Mouse (Mus musculus): ENCODE measurements around the gene Gm17949. TPM values are rescaled to one million over a fixed set of nuclear protein-coding genes. Genes with fewer than 3 reads are reported as not detected.

The Gm17949 gene
- total and polyA plus RNA-seq, 3 experiments: 0.08 to 0.13 TPM; not detected in 1

- peak overlapping the region; percentile 78 for H3K9ac ChIP-seq (ENCODE audit: control insufficient read depth, low read depth, low read length, poor library complexity, severe bottlenecking)
- peak overlapping the region; percentile 61 for H3K27ac ChIP-seq (ENCODE audit: control insufficient read depth, low read depth, low read length)
- DNase-seq (ENCODE audit: low read depth, low spot score): peak; percentile 92
- no peaks in the 10 kb centered on the region for H3K27me3 ChIP-seq (ENCODE audit: control insufficient read depth in 1 of 2, insufficient read depth in 2 of 2, low read length in 2 of 2)
- peaks cover 17% of the 10 kb centered on the region for H3K79me2 ChIP-seq (ENCODE audit: control insufficient read depth, insufficient read depth, low read length, poor library complexity)
- peak overlapping the region; percentile 72 to 86 for H3K4me3 ChIP-seq (ENCODE audit: control insufficient read depth in 1 of 2, insufficient read depth in 1 of 2, low read depth in 2 of 2, low read length in 2 of 2)
- TF ChIP-seq NRF1 (IDR thresholded peaks at IDR 0.05; ENCODE audit: insufficient read depth, low read depth, low read length, poor library complexity, severe bottlenecking) (0 out of 2 replicates have a peak, but pooled peaks have one; percentile 9), MXI1 (IDR thresholded peaks at IDR 0.05; ENCODE audit: low read depth, low read length) (peak; percentile 98), TAL1 (IDR thresholded peaks at IDR 0.05; ENCODE audit: low read length) (no peak), USF2 (IDR thresholded peaks at IDR 0.05; ENCODE audit: borderline replicate concordance in 1 of 2, insufficient read depth in 1 of 2, low read depth in 1 of 2, low read length in 2 of 2) (0 out of 4 replicates have a peak, but pooled peaks of 1 of the 2 experiments have one; percentile 3), GABPA (IDR thresholded peaks at IDR 0.05; ENCODE audit: low read depth, low read length) (no peak), POLR2AphosphoS2 (IDR thresholded peaks at IDR 0.05; ENCODE audit: low read length) (no peak), UBTF (IDR thresholded peaks at IDR 0.05; ENCODE audit: borderline replicate concordance, insufficient read depth, low read depth, low read length) (no peak), EP300 (IDR thresholded peaks at IDR 0.05; ENCODE audit: low read depth in 1 of 2, low read length in 2 of 2) (peak; percentile 9 to 13; a peak in 1 of 4 replicates), USF1 (IDR thresholded peaks at IDR 0.05; ENCODE audit: low read depth, low read length) (no peak), MAZ (IDR thresholded peaks at IDR 0.05; ENCODE audit: low read depth, low read length) (peak; percentile 31; the same call in 1 of the 2 replicates), TBP (IDR thresholded peaks at IDR 0.05; ENCODE audit: low read depth, low read length) (no peak), MAX (IDR thresholded peaks at IDR 0.05; ENCODE audit: low read length) (peak; percentile 94), BHLHE40 (IDR thresholded peaks at IDR 0.05; ENCODE audit: borderline replicate concordance, low read depth, low read length) (peak; percentile 30; the same call in 1 of the 2 replicates), POLR2A (IDR thresholded peaks at IDR 0.05; ENCODE audit: control insufficient read depth in 1 of 2, insufficient read depth in 1 of 2, low read depth in 1 of 2, low read length in 2 of 2, poor library complexity in 1 of 2) (peak in 1 of 2 experiments; percentile 9; a peak in 1 of 4 replicates), MYC (IDR thresholded peaks at IDR 0.05; ENCODE audit: low read depth, low read length) (peak; percentile 98)
- H3K4me1 ChIP-seq (ENCODE audit: control insufficient read depth in 1 of 2, insufficient read depth in 2 of 2, low read length in 2 of 2): peaks cover 0 to 11% of the 10 kb centered on the region in 2 experiments; a peak in 2 of 4 replicates
- H3K36me3 ChIP-seq (ENCODE audit: control insufficient read depth in 1 of 2, insufficient read depth in 2 of 2, low read length in 2 of 2): peaks cover 0 to 8% of the 10 kb centered on the region in 2 experiments; a peak in 3 of 4 replicates
- H3K9me3 ChIP-seq (replicated peaks; ENCODE audit: insufficient read depth, low read length): no peaks in the 10 kb centered on the region
Observed at GRCm38 (mm10) chr17:56989467-56990114, 21.7 kb upstream of the Gm17949 start.

DNA sequence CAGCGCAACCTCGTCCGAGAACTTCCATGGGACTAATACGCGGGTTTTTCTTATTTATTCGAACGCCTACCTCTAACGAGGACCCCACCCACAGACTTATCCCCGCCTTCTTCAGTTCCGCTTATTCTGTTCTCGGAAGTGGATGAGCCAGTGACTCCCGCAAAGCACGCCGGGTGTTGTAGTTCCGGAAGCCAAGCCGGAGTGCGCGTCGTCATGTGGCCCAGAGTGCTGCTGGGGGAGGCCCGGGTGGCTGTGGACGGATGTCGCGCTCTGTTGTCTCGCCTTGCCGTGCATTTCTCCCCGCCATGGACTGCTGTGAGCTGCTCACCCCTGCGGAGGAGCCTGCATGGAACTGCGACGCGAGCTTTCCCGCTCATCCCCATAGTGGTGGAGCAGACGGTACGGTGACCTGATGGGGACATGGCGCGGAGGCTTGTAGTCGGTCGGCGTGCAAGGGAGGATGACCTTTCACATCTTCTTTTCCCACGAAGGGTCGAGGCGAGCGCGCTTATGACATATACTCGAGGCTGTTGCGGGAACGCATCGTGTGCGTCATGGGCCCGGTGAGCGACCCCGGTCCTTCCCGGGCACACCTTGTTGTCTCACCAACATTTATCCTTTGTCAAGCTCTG lies 21.0 kb upstream of the Gm17949 start, which contains the start of gene Clpp:
Clpp (plus strand) TSS at position 191 of the 632 bp plus-strand sequence.
- H3K9me3 ChIP-seq (replicated peaks; ENCODE audit: insufficient read depth, low read length): no peaks in the 10 kb centered on the region
- H3K27ac ChIP-seq (ENCODE audit: control insufficient read depth, low read depth, low read length): peak within 1 kb of the TSS; percentile 61
- peak within 1 kb of the TSS; percentile 72 to 86 for H3K4me3 ChIP-seq (ENCODE audit: control insufficient read depth in 1 of 2, insufficient read depth in 1 of 2, low read depth in 2 of 2, low read length in 2 of 2)
- peak within 1 kb of the TSS; percentile 83 for H3K9ac ChIP-seq (ENCODE audit: control insufficient read depth, low read depth, low read length, poor library complexity, severe bottlenecking)
- H3K79me2 ChIP-seq (ENCODE audit: control insufficient read depth, insufficient read depth, low read length, poor library complexity): peaks cover 17% of the 10 kb centered on the region
- peaks cover 0 to 11% of the 10 kb centered on the region in 2 experiments; a peak in 2 of 4 replicates for H3K4me1 ChIP-seq (ENCODE audit: control insufficient read depth in 1 of 2, insufficient read depth in 2 of 2, low read length in 2 of 2)
- H3K27me3 ChIP-seq (ENCODE audit: control insufficient read depth in 1 of 2, insufficient read depth in 2 of 2, low read length in 2 of 2): no peaks in the 10 kb centered on the region
- DNase-seq (ENCODE audit: low read depth, low spot score): peak; percentile 98
- peaks cover 0 to 8% of the 10 kb centered on the region in 2 experiments; a peak in 3 of 4 replicates for H3K36me3 ChIP-seq (ENCODE audit: control insufficient read depth in 1 of 2, insufficient read depth in 2 of 2, low read length in 2 of 2)
- peak; percentile 98 for TF ChIP-seq ELF1 (IDR thresholded peaks at IDR 0.05; ENCODE audit: low read depth, low read length)
- peak; percentile 93 for TF ChIP-seq SIN3A (IDR thresholded peaks at IDR 0.05; ENCODE audit: low read length)
- peak; percentile 45 for TF ChIP-seq MAX (IDR thresholded peaks at IDR 0.05; ENCODE audit: low read length)
- TF ChIP-seq BHLHE40 (IDR thresholded peaks at IDR 0.05; ENCODE audit: borderline replicate concordance, low read depth, low read length): no peak
- TF ChIP-seq POLR2AphosphoS2 (IDR thresholded peaks at IDR 0.05; ENCODE audit: low read length): peak; percentile 73
- no peak for TF ChIP-seq JUND (IDR thresholded peaks at IDR 0.05; ENCODE audit: low read depth, low read length)
- peak; percentile 75 for TF ChIP-seq MYC (IDR thresholded peaks at IDR 0.05; ENCODE audit: low read depth, low read length)
- TF ChIP-seq HCFC1 (IDR thresholded peaks at IDR 0.05; ENCODE audit: low read depth, low read length): peak; percentile 96
- peak; percentile 70 to 92; a peak in 2 of 4 replicates for TF ChIP-seq POLR2A (IDR thresholded peaks at IDR 0.05; ENCODE audit: control insufficient read depth in 1 of 2, insufficient read depth in 1 of 2, low read depth in 1 of 2, low read length in 2 of 2, poor library complexity in 1 of 2)
- peak; percentile 93 for TF ChIP-seq KAT2A (conservative IDR thresholded peaks at IDR 0.05; ENCODE audit: low read depth, low read length)
- peak; percentile 87 for TF ChIP-seq NELFE (IDR thresholded peaks at IDR 0.05; ENCODE audit: low read depth, low read length)
- TF ChIP-seq MXI1 (IDR thresholded peaks at IDR 0.05; ENCODE audit: low read depth, low read length): peak; percentile 95
- TF ChIP-seq TCF12 (IDR thresholded peaks at IDR 0.05; ENCODE audit: low read depth, low read length): peak; percentile 48; the same call in 1 of the 2 replicates
- TF ChIP-seq TBP (IDR thresholded peaks at IDR 0.05; ENCODE audit: low read depth, low read length): peak; percentile 78; the same call in 1 of the 2 replicates
- TF ChIP-seq ETS1 (IDR thresholded peaks at IDR 0.05; ENCODE audit: low read depth, low read length): 0 out of 2 replicates have a peak, but pooled peaks have one; percentile 33
- no peak for TF ChIP-seq UBTF (IDR thresholded peaks at IDR 0.05; ENCODE audit: borderline replicate concordance, insufficient read depth, low read depth, low read length)
- no peak for TF ChIP-seq ZNF384 (IDR thresholded peaks at IDR 0.05; ENCODE audit: low read depth, low read length)
- no peak for TF ChIP-seq ZMIZ1 (IDR thresholded peaks at IDR 0.05; ENCODE audit: low read depth, low read length)
- TF ChIP-seq MAFK (IDR thresholded peaks at IDR 0.05; ENCODE audit: borderline replicate concordance, low read depth, low read length): no peak
